Mouse (Mus musculus) lung, postnatal 0 days (tissue): ENCODE results near the gene Snapc5. TPM values are rescaled to one million over a fixed set of nuclear protein-coding genes. Genes with fewer than 3 reads are reported as not detected.

Experiments
- ATAC-seq: fragments of 200-750 bp; cut with Nextera tagmentation; 2 replicates; pipeline ENCODE4 v1.8.0; 2017; ENCODE audit warnings: moderate library complexity
- DNase-seq: peaks from one replicate; pipeline ENCODE4 v3.0.0-alpha.2; 2016; ENCODE audit warnings: low spot score
- H3K27ac ChIP-seq: fragments of 300-500 bp; sonication (generic); 2 replicates; pipeline ENCODE4 v1.5.1; 2014; ENCODE audit warnings: antibody characterized with exemption, mild to moderate bottlenecking, low read length, mixed read lengths
- H3K27me3 ChIP-seq: fragments of 300-500 bp; sonication (generic); replicated peaks from 2 replicates; pipeline ENCODE4 v1.6.1; 2014; ENCODE audit warnings: low read length, mixed read lengths; ENCODE audit not compliant: insufficient read depth
- H3K36me3 ChIP-seq: fragments of 300-500 bp; sonication (generic); 2 replicates; pipeline ENCODE4 v1.6.1; 2014; ENCODE audit warnings: low read length, mixed read lengths; ENCODE audit not compliant: insufficient read depth
- H3K4me1 ChIP-seq: fragments of 300-500 bp; sonication (generic); 2 replicates; pipeline ENCODE4 v1.6.1; 2014; ENCODE audit warnings: antibody characterized with exemption, low read depth, low read length, mixed read lengths; ENCODE audit not compliant: insufficient read depth
- H3K4me2 ChIP-seq: fragments of 300-500 bp; sonication (generic); replicated peaks from 2 replicates; pipeline ENCODE4 v1.6.1; 2014; ENCODE audit warnings: low read depth, mild to moderate bottlenecking, low read length, moderate library complexity, mixed read lengths
- H3K4me3 ChIP-seq: fragments of 300-500 bp; sonication (generic); 2 replicates; pipeline ENCODE4 v1.5.1; 2014; ENCODE audit warnings: low read depth, low read length
- H3K9ac ChIP-seq: fragments of 300-500 bp; sonication (generic); replicated peaks from 2 replicates; pipeline ENCODE4 v1.6.1; 2014; ENCODE audit warnings: low read depth, mild to moderate bottlenecking
- H3K9me3 ChIP-seq: fragments of 300-500 bp; sonication (generic); 2 replicates; pipeline ENCODE4 v1.6.1; 2016; ENCODE audit warnings: low read length, mixed read lengths
- EP300 ChIP-seq: IDR thresholded peaks from 2 replicates; pipeline ENCODE4 v1.6.1; 2016; ENCODE audit warnings: antibody characterized with exemption, mild to moderate bottlenecking, control low read depth
- WGBS: fragments of 180-500 bp; shearing (Covaris S2); extraction: QIAGEN DNeasy Blood & Tissue Kit; methylation state at CpG from one replicate; pipeline ENCODE4 v1.1.7; 2014; 5-methylcytosine and 5-hydroxymethylcytosine counted together
- microRNA-seq: library from miRNA; unstranded; fragments of <30 nt; microRNA quantifications from one replicate; pipeline ENCODE4, GENCODE M21; 2016
- polyA plus RNA-seq: library from polyadenylated mRNA; unstranded; fragments of >200 nt; fragmentation: Nextera tagmentation; extraction: Ambion mirVana; gene quantifications from 2 replicates; pipeline ENCODE4 v1.2.1, GENCODE M21; 2015

The Snapc5 gene
- polyA plus RNA-seq, 1 experiment from 2014 or later, result 35.5 TPM

GRCm38 (mm10) chr9:64231674-64232073, 52.6 kb downstream of the Snapc5 start:
- DNase-seq (no peak), ATAC-seq (no peak)
- H3K27ac ChIP-seq, result no peak overlapping the region
- H3K4me1 ChIP-seq, result peaks cover 13% of the 10 kb centered on the region; the same call in 1 of the 2 replicates
- no peak overlapping the region for H3K4me2 ChIP-seq
- 71% methylated on average over 3 of the region's 3 CpGs for WGBS
- H3K36me3 ChIP-seq, result no peaks in the 10 kb centered on the region
- no peak overlapping the region for H3K4me3 ChIP-seq
- TF ChIP-seq EP300, result no peak
- H3K9ac ChIP-seq, result no peak overlapping the region
- no peaks in the 10 kb centered on the region for H3K9me3 ChIP-seq
- H3K27me3 ChIP-seq, result no peaks in the 10 kb centered on the region

GRCm38 (mm10) chr9:64232257-64232957, 53.3 kb downstream of the Snapc5 start:
- 44% methylated on average over 9 of the region's 9 CpGs for WGBS
- DNase-seq (no peak), ATAC-seq (peak; percentile 25; the same call in 1 of the 2 replicates)
- H3K4me2 ChIP-seq, result no peak overlapping the region
- H3K27ac ChIP-seq, result no peak overlapping the region
- no peak for TF ChIP-seq EP300
- H3K9ac ChIP-seq, result no peak overlapping the region
- no peaks in the 10 kb centered on the region for H3K9me3 ChIP-seq
- no peaks in the 10 kb centered on the region for H3K36me3 ChIP-seq
- peaks cover 13% of the 10 kb centered on the region; the same call in 1 of the 2 replicates for H3K4me1 ChIP-seq
- no peaks in the 10 kb centered on the region for H3K27me3 ChIP-seq
- H3K4me3 ChIP-seq, result no peak overlapping the region

Small RNA genes lying within 50 kb of the gene (microRNA-seq; reads per million reads assigned to microRNA genes)
- gene Gm24106, result not detected

Other genes with a start within 250 kb of the Snapc5 start
- 13.4 and 15.3 TPM in 2 replicates for gene Smad6, start 157.2 kb upstream of the Snapc5 start, polyA plus RNA-seq
- not detected in 2 replicates for gene Lctl, start 62.1 kb upstream of the Snapc5 start, polyA plus RNA-seq
- 1.5 and 1.7 TPM in 2 replicates for gene Zwilch, start 6.2 kb upstream of the Snapc5 start, polyA plus RNA-seq
- gene Rpl4, start 5.9 kb upstream of the Snapc5 start, polyA plus RNA-seq, result 679 and 693 TPM in 2 replicates
- 1.0 and 1.1 TPM in 2 replicates for gene Uchl4, start 55.9 kb downstream of the Snapc5 start, polyA plus RNA-seq
- 67.1 and 77.6 TPM in 2 replicates for gene Map2k1, start 74.4 kb downstream of the Snapc5 start, polyA plus RNA-seq
- gene Tipin, start 102.3 kb downstream of the Snapc5 start, polyA plus RNA-seq, result 59.8 and 70.2 TPM in 2 replicates
- 8.1 and 9.6 TPM in 2 replicates for gene Dis3l, start 162.0 kb downstream of the Snapc5 start, polyA plus RNA-seq
- 0.56 and 0.63 TPM in 2 replicates for gene Megf11, start 206.4 kb downstream of the Snapc5 start, polyA plus RNA-seq